Mouse (Mus musculus) MEL (cell line): ENCODE results near the gene Faap24. TPM values are rescaled to one million over a fixed set of nuclear protein-coding genes. Genes with fewer than 3 reads are reported as not detected.
A peak's percentile ranks its signal among the peaks of the same experiment; 100 is the strongest.

Experiments
- DNase-seq: peaks from one replicate; pipeline ENCODE4 v3.0.0; 2011; ENCODE audit warnings: low read depth, low spot score
- H3K27ac ChIP-seq: 2 replicates; pipeline ENCODE4 v1.5.1; 2012; ENCODE audit warnings: low read depth, mild to moderate bottlenecking, control low read depth, low read length, moderate library complexity; ENCODE audit not compliant: control insufficient read depth
- H3K27me3 ChIP-seq, 2 experiments: fragments of 150-350 bp in 1 of 2; sonication (generic) in 1 of 2; 2 replicates each; pipeline ENCODE4 v1.6.1; 2012; ENCODE audit warnings: low read length in 2 of 2, mild to moderate bottlenecking in 2 of 2, improper control_type of control experiment in 1 of 2, moderate library complexity in 1 of 2; ENCODE audit not compliant: insufficient read depth in 2 of 2, control insufficient read depth in 1 of 2
- H3K36me3 ChIP-seq, 2 experiments: 2 replicates each; pipeline ENCODE4 v1.6.1; 2012 to 2014; ENCODE audit warnings: low read length in 2 of 2, improper control_type of control experiment in 1 of 2, inconsistent platforms in 1 of 2, mild to moderate bottlenecking in 1 of 2; ENCODE audit not compliant: insufficient read depth in 2 of 2, control insufficient read depth in 1 of 2
- H3K4me1 ChIP-seq, 2 experiments: fragments of 150-350 bp in 1 of 2; sonication (generic) in 1 of 2; 2 replicates each; pipeline ENCODE4 v1.6.1; 2012; ENCODE audit warnings: low read length in 2 of 2, improper control_type of control experiment in 1 of 2, mild to moderate bottlenecking in 1 of 2; ENCODE audit not compliant: insufficient read depth in 2 of 2, control insufficient read depth in 1 of 2
- H3K4me3 ChIP-seq, 2 experiments: fragments of 150-350 bp in 1 of 2; sonication (generic) in 1 of 2; 2 replicates each; pipeline ENCODE4 v1.5.1; 2012; ENCODE audit warnings: low read depth in 2 of 2, low read length in 2 of 2, mild to moderate bottlenecking in 2 of 2, moderate library complexity in 2 of 2, control low read depth in 1 of 2, improper control_type of control experiment in 1 of 2; ENCODE audit not compliant: control insufficient read depth in 1 of 2, insufficient read depth in 1 of 2
- H3K79me2 ChIP-seq: 2 replicates; pipeline ENCODE4 v1.6.1; 2012; ENCODE audit warnings: mild to moderate bottlenecking, low read length, moderate library complexity; ENCODE audit not compliant: control insufficient read depth, poor library complexity, insufficient read depth
- H3K9ac ChIP-seq: 2 replicates; pipeline ENCODE4 v1.6.1; 2012; ENCODE audit warnings: low read depth, mild to moderate bottlenecking, control low read depth, low read length, moderate library complexity; ENCODE audit not compliant: control insufficient read depth, poor library complexity, severe bottlenecking
- H3K9me3 ChIP-seq: fragments of 150-350 bp; sonication (generic); replicated peaks from 2 replicates; pipeline ENCODE4 v1.6.1; 2012; ENCODE audit warnings: mild to moderate bottlenecking, low read length, improper control_type of control experiment, moderate library complexity; ENCODE audit not compliant: insufficient read depth
- BHLHE40 ChIP-seq: IDR thresholded peaks from 2 replicates; pipeline ENCODE4 v1.6.1; 2012; ENCODE audit warnings: low read depth, mild to moderate bottlenecking, inconsistent platforms, low read length, improper control_type of control experiment, borderline replicate concordance
- CHD2 ChIP-seq: IDR thresholded peaks from 2 replicates; pipeline ENCODE4 v1.6.1; 2011; ENCODE audit warnings: low read length, improper control_type of control experiment
- CTCF ChIP-seq, 3 experiments: IDR thresholded peaks in 2 of 3; conservative IDR thresholded peaks in 1 of 3; 2 replicates each; pipeline ENCODE4 v1.5.1; 2011 to 2012; ENCODE audit warnings: low read length in 3 of 3, low read depth in 2 of 3, mild to moderate bottlenecking in 2 of 3, improper control_type of control experiment in 1 of 3, inconsistent platforms in 1 of 3, mixed read lengths in 1 of 3, moderate library complexity in 1 of 3; ENCODE audit not compliant: control insufficient read depth in 1 of 3, insufficient read depth in 1 of 3, poor library complexity in 1 of 3, severe bottlenecking in 1 of 3
- E2F4 ChIP-seq: IDR thresholded peaks from 2 replicates; pipeline ENCODE4 v1.6.1; 2011; ENCODE audit warnings: low read depth, low read length, improper control_type of control experiment, borderline replicate concordance
- ELF1 ChIP-seq: IDR thresholded peaks from 2 replicates; pipeline ENCODE4 v1.6.1; 2014; ENCODE audit warnings: low read depth, mild to moderate bottlenecking, inconsistent platforms, low read length, improper control_type of control experiment, moderate library complexity
- EP300 ChIP-seq, 2 experiments: IDR thresholded peaks; 2 replicates each; pipeline ENCODE4 v1.6.1; 2011; ENCODE audit warnings: improper control_type of control experiment in 2 of 2, low read length in 2 of 2, low read depth in 1 of 2, mild to moderate bottlenecking in 1 of 2
- ETS1 ChIP-seq: IDR thresholded peaks from 2 replicates; pipeline ENCODE4 v1.6.1; 2012; ENCODE audit warnings: low read depth, mild to moderate bottlenecking, inconsistent platforms, low read length, improper control_type of control experiment, moderate library complexity
- HCFC1 ChIP-seq: IDR thresholded peaks from 2 replicates; pipeline ENCODE4 v1.6.1; 2012; ENCODE audit warnings: low read depth, mild to moderate bottlenecking, inconsistent platforms, low read length, improper control_type of control experiment, moderate library complexity
- JUND ChIP-seq: IDR thresholded peaks from 2 replicates; pipeline ENCODE4 v1.6.1; 2011; ENCODE audit warnings: low read depth, mild to moderate bottlenecking, improper control_type of control experiment, low read length
- MAX ChIP-seq: IDR thresholded peaks from 2 replicates; pipeline ENCODE4 v1.6.1; 2011; ENCODE audit warnings: low read length, improper control_type of control experiment
- MAZ ChIP-seq: IDR thresholded peaks from 2 replicates; pipeline ENCODE4 v1.6.1; 2012; ENCODE audit warnings: low read depth, mild to moderate bottlenecking, inconsistent platforms, low read length, improper control_type of control experiment
- MYC ChIP-seq: IDR thresholded peaks from 2 replicates; pipeline ENCODE4 v1.6.1; 2011; ENCODE audit warnings: low read depth, mild to moderate bottlenecking, low read length, improper control_type of control experiment, moderate library complexity
- NRF1 ChIP-seq: IDR thresholded peaks from 2 replicates; pipeline ENCODE4 v1.6.1; 2014; ENCODE audit warnings: low read depth, mild to moderate bottlenecking, inconsistent platforms, low read length, improper control_type of control experiment, moderate library complexity; ENCODE audit not compliant: poor library complexity, insufficient read depth, severe bottlenecking
- POLR2A ChIP-seq, 2 experiments: IDR thresholded peaks; 2 replicates each; pipeline ENCODE4 v1.6.1; 2011 to 2012; ENCODE audit warnings: low read length in 2 of 2, mild to moderate bottlenecking in 2 of 2, control low read depth in 1 of 2, improper control_type of control experiment in 1 of 2, low read depth in 1 of 2, moderate library complexity in 1 of 2; ENCODE audit not compliant: control insufficient read depth in 1 of 2, insufficient read depth in 1 of 2, poor library complexity in 1 of 2
- RAD21 ChIP-seq: IDR thresholded peaks from 2 replicates; pipeline ENCODE4 v1.6.1; 2011; ENCODE audit warnings: mild to moderate bottlenecking, low read depth, low read length, improper control_type of control experiment
- RCOR1 ChIP-seq: IDR thresholded peaks from 2 replicates; pipeline ENCODE4 v1.6.1; 2012; ENCODE audit warnings: low read depth, mild to moderate bottlenecking, inconsistent platforms, low read length, improper control_type of control experiment
- SMC3 ChIP-seq: IDR thresholded peaks from 2 replicates; pipeline ENCODE4 v1.6.1; 2011; ENCODE audit warnings: low read depth, low read length, improper control_type of control experiment
- USF2 ChIP-seq, 2 experiments: IDR thresholded peaks; 2 replicates each; pipeline ENCODE4 v1.6.1; 2011 to 2012; ENCODE audit warnings: improper control_type of control experiment in 2 of 2, low read length in 2 of 2, borderline replicate concordance in 1 of 2, inconsistent platforms in 1 of 2, low read depth in 1 of 2, mild to moderate bottlenecking in 1 of 2; ENCODE audit not compliant: insufficient read depth in 1 of 2
- ZC3H11A ChIP-seq: IDR thresholded peaks from 2 replicates; pipeline ENCODE4 v1.6.1; 2012; ENCODE audit warnings: low read depth, mild to moderate bottlenecking, inconsistent platforms, low read length, improper control_type of control experiment
- ZNF384 ChIP-seq: IDR thresholded peaks from 2 replicates; pipeline ENCODE4 v1.6.1; 2012; ENCODE audit warnings: low read depth, mild to moderate bottlenecking, inconsistent platforms, low read length, improper control_type of control experiment
- polyA plus RNA-seq, 2 experiments: library from polyadenylated mRNA; stranded (reverse) in 1 of 2; unstranded in 1 of 2; fragments of >175 nt in 1 of 2; fragments of >200 nt in 1 of 2; gene quantifications; 2 replicates each; pipeline versions ENCODE4 v1.2.1 to v1.2.4; 2012; ENCODE audit warnings: low replicate concordance in 2 of 2, low read depth in 1 of 2; ENCODE audit not compliant: insufficient read length in 2 of 2, insufficient read depth in 1 of 2, missing spikeins in 1 of 2
- total RNA-seq: library from RNA; depleted of rRNA; stranded (reverse); fragments of 300-350 nt; gene quantifications from 2 replicates; pipeline ENCODE4 v1.2.3, GENCODE M21; 2012

The Faap24 gene
- total and polyA plus RNA-seq, 3 experiments = 15.3 to 26.7 TPM; not detected in 1

- H3K9ac ChIP-seq = no peak overlapping the region
- no peaks in the 10 kb centered on the region for H3K79me2 ChIP-seq
- H3K9me3 ChIP-seq = no peaks in the 10 kb centered on the region
- no peak overlapping the region for H3K27ac ChIP-seq
- TF ChIP-seq E2F4 = no peak
- no peak for TF ChIP-seq ETS1
- TF ChIP-seq NRF1 = no peak
- TF ChIP-seq ZNF384 = no peak
- no peak for TF ChIP-seq MAZ
- TF ChIP-seq CHD2 = no peak
- TF ChIP-seq MAX = no peak
- TF ChIP-seq, all 39 proteins: peak for 0
- peak; percentile 17 for DNase-seq
- H3K27me3 ChIP-seq = no peaks in the 10 kb centered on the region; a peak in 2 of 4 replicates
- no peak overlapping the region for H3K4me3 ChIP-seq
- H3K36me3 ChIP-seq = no peaks in the 10 kb centered on the region
- H3K4me1 ChIP-seq = no peaks in the 10 kb centered on the region
Measured at GRCm38 (mm10) chr7:35365161-35365910, 31.3 kb downstream of the Faap24 start.

DNA sequence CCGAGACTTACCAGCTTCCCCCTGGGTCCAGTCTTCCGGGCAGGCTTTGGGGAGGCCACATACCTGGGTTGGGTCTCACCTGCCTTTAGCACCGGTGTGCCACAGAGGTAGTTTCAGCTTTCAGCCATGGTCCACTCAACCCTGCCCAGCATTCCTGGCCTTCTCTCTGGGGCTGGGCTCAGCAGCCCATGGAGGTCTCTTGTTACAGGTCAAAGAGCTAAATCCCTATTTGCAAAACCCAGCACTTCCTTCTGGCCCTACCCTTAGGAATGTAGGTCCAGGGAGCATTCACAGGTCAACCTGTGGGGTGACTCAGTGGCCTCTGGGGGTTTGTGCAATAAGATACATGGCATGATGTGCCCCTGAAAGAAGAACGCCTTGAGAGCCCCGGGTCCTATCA lies 33.8 kb downstream of the Faap24 start:
- H3K4me1 ChIP-seq = no peaks in the 10 kb centered on the region
- H3K27me3 ChIP-seq = no peaks in the 10 kb centered on the region; a peak in 2 of 4 replicates
- no peak overlapping the region for H3K4me3 ChIP-seq
- DNase-seq = no peak
- H3K79me2 ChIP-seq = no peaks in the 10 kb centered on the region
- H3K27ac ChIP-seq = no peak overlapping the region
- no peak for TF ChIP-seq POLR2A (IDR thresholded peaks at IDR 0.05; ENCODE audit: control insufficient read depth in 1 of 2, insufficient read depth in 1 of 2, low read depth in 1 of 2, low read length in 2 of 2, poor library complexity in 1 of 2)
- no peak for TF ChIP-seq SMC3
- TF ChIP-seq USF2 (IDR thresholded peaks at IDR 0.05; ENCODE audit: borderline replicate concordance in 1 of 2, insufficient read depth in 1 of 2, low read depth in 1 of 2, low read length in 2 of 2) = no peak
- no peak for TF ChIP-seq MYC
- no peak for TF ChIP-seq EP300 (IDR thresholded peaks at IDR 0.05; ENCODE audit: low read depth in 1 of 2, low read length in 2 of 2)
- TF ChIP-seq BHLHE40 = no peak
- TF ChIP-seq RAD21 = no peak
- no peak for TF ChIP-seq ZC3H11A
- TF ChIP-seq MAZ = no peak
- TF ChIP-seq JUND = no peak
- no peak for TF ChIP-seq ELF1
- TF ChIP-seq MAX = no peak
- TF ChIP-seq ETS1 = no peak
- no peak for TF ChIP-seq RCOR1
- no peak for TF ChIP-seq HCFC1
- no peak for TF ChIP-seq CTCF (IDR thresholded peaks at IDR 0.05 in 2 of 3, conservative IDR thresholded peaks at IDR 0.05 in 1 of 3; ENCODE audit: control insufficient read depth in 1 of 3, insufficient read depth in 1 of 3, low read depth in 2 of 3, low read length in 3 of 3, poor library complexity in 1 of 3, severe bottlenecking in 1 of 3)
- no peak for TF ChIP-seq E2F4
- no peak overlapping the region for H3K9ac ChIP-seq
- H3K9me3 ChIP-seq = no peaks in the 10 kb centered on the region
- H3K36me3 ChIP-seq = no peaks in the 10 kb centered on the region
